Mouse (Mus musculus): ENCODE measurements around the gene Syt3.

Syt3 gene

GRCm38 (mm10) chr7:44411144-44411543 is 27.2 kb downstream of the Syt3 start:
- DNase-seq (ENCODE audit: low spot score), result no peak

GRCm38 (mm10) chr7:44413307-44413706 is 29.4 kb downstream of the Syt3 start:
- DNase-seq (ENCODE audit: low spot score), result no peak

GRCm38 (mm10) chr7:44427666-44428065 is 43.8 kb downstream of the Syt3 start:
- no peak for DNase-seq (ENCODE audit: low spot score)

GRCm38 (mm10) chr7:44428171-44428950 is 44.5 kb downstream of the Syt3 start:
- DNase-seq (ENCODE audit: low spot score), result no peak

GRCm38 (mm10) chr7:44428968-44429521 is 45.1 kb downstream of the Syt3 start, which contains the start of gene Lrrc4b:
Lrrc4b (plus strand) TSS chr7:44429018.
- DNase-seq (ENCODE audit: low spot score), result no peak

- no peak for DNase-seq (ENCODE audit: low spot score)
Observed at GRCm38 (mm10) chr7:44429534-44430488, 45.9 kb downstream of the Syt3 start.

- no peak for DNase-seq (ENCODE audit: low spot score)
Observed at GRCm38 (mm10) chr7:44432550-44432949, 48.6 kb downstream of the Syt3 start.

GRCm38 (mm10) chr7:44433371-44433770 is 49.5 kb downstream of the Syt3 start:
- DNase-seq (ENCODE audit: low spot score), result no peak

- no peak for DNase-seq (ENCODE audit: low spot score)
Observed at GRCm38 (mm10) chr7:44434089-44434488, 50.2 kb downstream of the Syt3 start.

GRCm38 (mm10) chr7:44435796-44436195 is 51.9 kb downstream of the Syt3 start:
- no peak for DNase-seq (ENCODE audit: low spot score)

- no peak for DNase-seq (ENCODE audit: low spot score)
Observed at GRCm38 (mm10) chr7:44436267-44436666, 52.4 kb downstream of the Syt3 start.

GRCm38 (mm10) chr7:44437188-44437587 is 53.3 kb downstream of the Syt3 start:
- no peak for DNase-seq (ENCODE audit: low spot score)

GRCm38 (mm10) chr7:44437933-44438332 is 54.0 kb downstream of the Syt3 start:
- DNase-seq (ENCODE audit: low spot score), result no peak

- DNase-seq (ENCODE audit: low spot score), result no peak
Observed at GRCm38 (mm10) chr7:44439696-44440095, 55.8 kb downstream of the Syt3 start.

GRCm38 (mm10) chr7:44440479-44440878 is 56.6 kb downstream of the Syt3 start:
- DNase-seq (ENCODE audit: low spot score), result no peak

- DNase-seq (ENCODE audit: low spot score), result no peak
Observed at GRCm38 (mm10) chr7:44441180-44441579, 57.3 kb downstream of the Syt3 start.

GRCm38 (mm10) chr7:44441648-44442109 is 57.8 kb downstream of the Syt3 start:
- no peak for DNase-seq (ENCODE audit: low spot score)

GRCm38 (mm10) chr7:44442407-44442821 is 58.5 kb downstream of the Syt3 start:
- DNase-seq (ENCODE audit: low spot score), result no peak

- DNase-seq (ENCODE audit: low spot score), result no peak
Observed at GRCm38 (mm10) chr7:44443268-44444173, 59.6 kb downstream of the Syt3 start.

GRCm38 (mm10) chr7:44444886-44445527 is 61.1 kb downstream of the Syt3 start:
- no peak for DNase-seq (ENCODE audit: low spot score)

- DNase-seq (ENCODE audit: low spot score), result no peak
Observed at GRCm38 (mm10) chr7:44445528-44445923, 61.6 kb downstream of the Syt3 start.

Measured in urinary bladder, postnatal 10 days (tissue).